Mouse (Mus musculus): ENCODE data around the gene Spon1.

DNA sequence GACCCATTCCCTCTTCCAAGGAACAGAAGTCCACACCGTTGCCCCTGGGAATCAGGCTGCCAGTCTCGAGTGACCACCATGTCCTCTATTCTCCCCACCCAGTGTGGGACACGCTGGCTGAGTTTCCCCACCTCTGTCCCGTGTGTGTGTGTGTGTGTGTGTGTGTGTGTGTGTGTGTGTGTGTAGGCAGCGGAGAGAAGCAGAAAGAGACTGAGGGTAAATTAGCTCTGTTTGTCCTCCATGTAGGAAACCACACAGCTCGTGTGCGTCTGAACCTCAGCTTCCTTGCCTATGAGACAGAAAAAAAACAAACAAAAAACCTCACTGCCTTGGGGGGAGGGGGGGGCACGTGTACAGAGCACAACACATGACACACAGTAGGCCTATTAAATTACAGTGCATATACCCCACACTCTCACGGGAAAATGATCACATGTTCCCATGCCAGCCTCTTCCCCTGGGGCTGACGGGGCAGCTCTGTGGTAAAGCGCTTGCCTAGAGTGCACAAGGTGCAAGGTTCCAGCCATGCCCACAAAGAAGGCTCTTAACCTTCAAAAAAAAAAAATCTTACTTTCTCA lies 303.2 kb downstream of the Spon1 start:
- TF ChIP-seq CTCF (IDR thresholded peaks at IDR 0.05; ENCODE audit: extremely low read depth, insufficient read depth, insufficient read length, insufficient replicate concordance), result no peak
- TF ChIP-seq POLR2A (IDR thresholded peaks at IDR 0.05; ENCODE audit: low read depth, low read length), result no peak
